Mouse (Mus musculus) G1E (cell line): ENCODE data around the gene Unc45a.

Experiments used
- CTCF ChIP-seq: IDR thresholded peaks from 2 replicates; pipeline ENCODE4 v1.5.1; 2012; ENCODE audit warnings: low read depth, low read length, inconsistent platforms, mixed read lengths
- GATA1 ChIP-seq: IDR thresholded peaks from 2 replicates; pipeline ENCODE4 v1.6.1; 2012; ENCODE audit warnings: borderline replicate concordance, low read length, inconsistent platforms, mixed read lengths
- POLR2AphosphoS5 ChIP-seq: IDR thresholded peaks from 2 replicates; pipeline ENCODE4 v1.6.1; 2012; ENCODE audit warnings: low read depth, low read length, inconsistent platforms; ENCODE audit not compliant: insufficient replicate concordance
- TAL1 ChIP-seq: conservative IDR thresholded peaks from 2 replicates; pipeline ENCODE4 v1.6.1; 2012; ENCODE audit warnings: low read depth, low read length, inconsistent platforms, mixed read lengths

- TF ChIP-seq CTCF (no peak), GATA1 (no peak), TAL1 (no peak), POLR2AphosphoS5 (no peak)
These were observed 27.2 kb upstream of the Unc45a start for GRCm38 (mm10) chr7:80368009-80368408.
